Mouse (Mus musculus): ENCODE measurements around the gene Klhdc3.

- no peak; the same call in 1 of the 2 replicates for TF ChIP-seq CTCF (IDR thresholded peaks at IDR 0.05; ENCODE audit: control insufficient read depth, insufficient read depth, insufficient replicate concordance, low read depth, low read length)
- TF ChIP-seq POLR2A (IDR thresholded peaks at IDR 0.05; ENCODE audit: control insufficient read depth, low read depth, low read length) = no peak
These were observed 43.7 kb downstream of the Klhdc3 start for GRCm38 (mm10) chr17:46636831-46637523.
